Mouse (Mus musculus) neutrophil, adult 59 days (primary cell): ENCODE results near the gene Scamp4. TPM values are rescaled to one million over a fixed set of nuclear protein-coding genes. Genes with fewer than 3 reads are reported as not detected.

Source experiments
- total RNA-seq, 2 experiments: library from RNA; stranded (reverse); gene quantifications; 1 replicate in 1 of 2; 2 replicates in 1 of 2; pipeline ENCODE4 v1.2.4; 2023

The Scamp4 gene
- 10 to 100 TPM; 10.7 to 11.9 TPM for total RNA-seq

DNA sequence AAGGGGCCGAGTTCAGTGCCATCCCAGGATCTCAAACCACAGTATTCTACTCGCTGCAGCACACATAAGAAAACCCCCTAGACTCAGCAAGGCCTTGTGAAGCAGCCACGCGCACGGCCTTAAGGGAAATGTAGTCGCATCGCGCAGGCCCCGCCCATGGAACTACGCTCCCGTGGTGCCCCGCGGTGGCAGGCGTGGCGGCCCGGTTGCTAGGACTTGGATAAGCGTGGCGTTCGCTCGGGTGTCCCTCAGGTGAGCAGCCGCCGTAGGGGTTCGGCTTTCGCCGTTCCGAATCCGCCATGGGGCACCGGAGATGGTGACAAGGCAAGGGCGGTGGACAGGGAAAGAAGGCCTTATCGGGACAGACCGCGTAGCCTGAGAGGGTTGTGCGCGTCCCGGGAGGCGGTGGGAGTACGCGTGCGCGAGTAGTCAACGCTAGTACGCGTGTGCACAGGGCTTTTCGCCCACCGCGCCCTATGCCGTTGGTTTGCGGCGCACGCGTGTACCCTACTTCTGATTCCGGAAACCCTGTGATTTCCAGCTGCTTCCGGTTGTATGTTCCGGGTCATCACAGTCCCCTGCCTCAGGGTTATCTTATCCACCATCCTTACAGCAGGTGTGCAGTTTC is at the start of gene Scamp4, which contains the start of gene Adat3:
Gene Scamp4, plus strand, starts transcription at position 175 of the 628 bp plus-strand sequence.
Gene Adat3, plus strand, starts transcription at position 183 of the 628 bp plus-strand sequence.

DNA sequence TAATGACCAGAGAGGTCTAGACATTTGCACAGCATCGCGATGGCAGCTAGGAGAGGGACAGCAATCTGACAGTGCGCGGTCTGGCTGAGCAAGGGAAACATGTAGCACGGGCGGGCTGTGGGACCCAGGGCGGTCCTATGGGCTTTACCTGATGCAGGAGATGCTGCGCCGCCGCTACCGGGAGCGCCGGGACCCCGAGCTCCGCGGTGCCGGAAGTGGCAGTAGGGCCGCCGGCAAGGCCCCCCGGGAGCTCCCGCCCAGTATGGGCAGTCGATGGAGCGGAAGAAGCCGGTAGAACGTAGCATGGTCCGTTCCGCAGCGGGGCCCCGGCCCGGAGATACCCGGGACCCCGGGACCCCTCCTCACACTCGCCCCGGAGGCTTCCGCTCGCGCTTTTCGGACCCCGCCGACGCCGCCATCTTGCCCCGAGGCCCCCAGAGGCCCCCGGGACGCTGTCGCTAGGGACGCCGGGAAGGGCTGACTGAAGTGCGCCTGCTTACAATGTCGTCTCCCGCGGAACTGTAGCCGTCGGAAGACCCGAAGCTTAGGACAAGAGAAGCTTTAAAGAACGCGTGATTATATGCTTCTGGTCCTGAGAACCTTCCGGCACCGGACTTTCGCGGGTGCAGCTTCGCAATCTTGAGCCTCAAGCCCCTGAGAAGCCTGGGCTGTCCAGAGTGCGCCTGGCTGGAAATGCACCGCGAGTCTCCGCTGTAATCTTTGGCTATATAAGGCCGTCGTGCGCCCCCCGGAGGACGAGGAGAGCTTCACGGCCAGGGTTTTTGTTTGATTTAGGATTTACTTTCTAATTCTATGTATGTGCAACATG is 41.3 kb upstream of the Scamp4 start, which contains the start of gene Rexo1:
Gene Rexo1, minus strand, starts transcription at position 445 of the 829 bp plus-strand sequence.

DNA sequence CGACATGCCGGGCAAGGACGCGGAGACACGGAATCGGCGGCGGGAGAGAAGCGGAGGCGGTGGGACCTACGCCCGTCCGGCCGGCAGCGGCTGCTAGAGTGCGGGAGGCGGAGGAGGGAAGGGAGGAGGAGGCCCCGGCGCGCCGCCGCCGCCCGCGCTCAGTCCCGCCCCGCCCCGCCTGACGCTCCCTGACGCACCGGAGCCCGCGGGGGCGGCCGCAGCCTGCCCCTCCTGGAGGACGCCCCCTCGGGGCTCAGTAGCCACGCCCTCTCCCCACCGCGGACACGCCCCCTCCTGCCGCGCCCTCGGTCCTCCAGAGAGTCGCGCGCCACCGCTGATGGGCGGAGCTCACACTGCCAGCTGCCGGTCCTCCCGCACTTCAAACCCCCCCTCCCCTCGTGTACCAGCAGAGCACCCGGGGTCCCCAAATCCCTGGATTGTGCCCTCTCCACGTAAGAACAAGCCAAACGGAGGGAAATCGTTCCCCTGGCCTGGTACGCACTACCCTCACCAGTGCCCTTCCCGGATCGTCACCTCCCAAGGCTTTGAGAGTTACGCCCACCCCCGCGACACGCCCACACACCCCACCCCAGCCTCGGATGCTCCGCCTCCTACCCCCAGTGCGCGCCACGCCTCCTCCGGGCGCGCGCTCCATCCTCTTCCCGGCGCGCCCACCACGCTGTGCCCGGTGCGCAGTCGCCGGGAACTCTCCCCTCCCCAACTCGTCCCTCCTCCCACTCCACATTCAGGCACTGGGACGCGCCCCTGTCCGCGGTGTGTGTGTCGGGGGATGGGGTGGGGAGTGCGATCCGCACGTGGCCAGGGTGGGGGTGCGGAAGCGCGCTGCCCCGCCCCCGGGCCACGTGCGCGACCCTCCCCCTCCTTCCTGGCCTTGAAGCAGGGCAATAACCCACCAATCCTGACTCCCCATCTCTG is 25.2 kb upstream of the Scamp4 start, which contains the start of gene Klf16:
Gene Klf16, minus strand, starts transcription at position 127 of the 936 bp plus-strand sequence.

DNA sequence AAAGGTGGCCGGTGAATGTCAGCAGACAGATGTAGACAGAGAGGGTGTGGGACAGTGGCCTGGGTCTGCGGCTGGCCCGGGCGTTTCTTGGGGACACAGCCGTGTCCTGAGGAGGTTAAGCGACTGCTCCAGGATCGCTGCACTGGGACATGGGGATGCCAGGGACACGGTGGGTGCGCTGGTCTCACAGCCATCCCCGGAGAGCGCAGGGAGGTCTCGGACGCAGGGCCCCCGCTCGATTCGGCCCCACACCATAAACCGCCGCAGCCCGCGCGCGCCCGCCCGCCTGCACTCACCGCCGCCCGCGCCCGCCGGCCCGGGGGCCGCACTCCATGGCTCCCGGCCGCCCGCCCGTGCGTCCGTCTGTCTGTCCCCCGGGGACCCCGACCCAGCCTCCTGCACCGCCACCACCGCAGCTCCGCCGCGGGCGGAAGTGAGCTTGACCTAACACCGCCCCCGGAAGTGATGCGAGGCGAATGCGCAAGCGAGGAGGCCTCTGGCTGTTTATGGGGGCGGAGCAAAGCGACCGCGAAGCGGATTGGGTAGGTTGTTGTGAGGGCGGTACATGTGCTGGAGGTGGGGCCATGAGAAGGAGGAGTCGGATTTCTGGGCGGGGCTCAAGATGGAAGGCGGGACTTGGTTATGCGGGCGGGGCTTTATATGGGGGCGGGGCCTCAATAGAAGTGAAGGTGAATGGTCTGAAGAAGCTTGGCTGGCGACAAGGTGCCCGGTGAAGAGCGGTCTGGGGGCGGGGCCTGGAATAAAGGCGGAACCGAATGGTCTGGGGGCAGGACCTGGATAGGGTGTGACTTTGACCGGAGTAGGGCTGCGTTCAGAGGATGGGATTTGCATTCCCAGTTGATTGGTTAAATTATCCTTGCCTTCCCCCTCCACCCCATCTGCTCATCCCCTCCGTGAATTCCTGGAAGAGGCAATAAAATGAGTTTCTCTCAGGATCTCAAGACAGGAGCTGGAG is 12.5 kb upstream of the Scamp4 start, which contains the start of gene Abhd17a:
Gene Abhd17a, minus strand, starts transcription at position 463 of the 976 bp plus-strand sequence.

DNA sequence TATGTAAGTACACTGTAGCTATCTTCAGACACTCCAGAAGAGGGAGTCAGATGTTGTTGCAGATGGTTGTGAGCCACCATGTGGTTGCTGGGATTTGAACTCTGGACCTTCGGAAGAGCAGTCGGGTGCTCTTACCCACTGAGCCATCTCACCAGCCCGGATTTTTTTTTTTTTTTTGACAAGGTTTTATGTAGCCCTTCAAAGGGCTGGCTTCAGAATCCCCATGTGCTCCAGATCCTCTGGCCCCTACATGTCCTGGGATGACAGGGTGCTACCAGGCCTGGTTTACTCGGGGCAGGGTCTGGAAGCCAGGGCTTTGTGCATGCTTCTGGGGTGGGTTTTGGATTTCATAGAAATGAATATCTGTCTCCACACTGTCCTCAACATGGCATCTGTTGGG is 3.0 kb downstream of the Scamp4 start, which contains the start of gene Gm49322:
Gene Gm49322, plus strand, starts transcription at position 301 of the 400 bp plus-strand sequence.

DNA sequence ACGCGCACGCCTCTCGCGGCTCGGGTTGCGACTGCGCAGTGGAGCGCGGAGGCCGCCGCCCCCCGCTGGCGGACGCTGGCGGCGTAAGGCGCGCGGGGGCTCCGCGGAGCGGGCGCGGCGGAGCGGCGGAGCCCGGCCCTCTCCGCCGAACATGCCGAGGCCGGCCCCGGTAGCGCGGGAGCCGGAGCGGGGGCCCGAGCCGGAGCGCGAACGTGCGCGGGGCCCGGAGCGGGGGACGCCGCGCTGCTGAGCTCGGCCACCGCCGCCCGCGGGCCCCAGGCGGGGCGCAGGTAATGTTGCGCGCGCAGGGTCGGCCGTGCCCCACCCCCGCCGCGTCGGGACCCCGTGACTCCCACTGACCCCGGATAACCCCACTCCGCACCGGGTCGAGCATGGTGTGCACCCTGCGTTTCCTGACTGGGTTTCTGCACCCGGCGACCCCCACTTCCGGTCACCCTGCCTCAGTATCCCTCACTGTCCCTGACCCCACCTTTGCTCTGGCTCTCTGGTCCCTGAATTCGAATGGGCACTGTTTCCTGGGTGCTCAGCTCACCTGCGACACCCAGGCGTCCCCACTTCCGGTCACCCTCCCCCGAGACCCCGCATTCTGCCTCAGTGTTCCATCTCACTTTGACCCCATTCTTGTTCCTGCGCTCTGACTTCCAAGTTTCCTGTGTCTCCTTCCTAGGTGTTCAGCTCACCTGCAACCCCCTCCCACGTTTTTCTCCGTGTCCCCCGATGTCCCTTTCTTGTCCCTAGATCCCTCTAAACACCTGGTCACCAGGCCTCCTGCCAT is 20.2 kb downstream of the Scamp4 start, which contains the start of gene Csnk1g2:
Gene Csnk1g2, plus strand, starts transcription at position 178 of the 796 bp plus-strand sequence.

DNA sequence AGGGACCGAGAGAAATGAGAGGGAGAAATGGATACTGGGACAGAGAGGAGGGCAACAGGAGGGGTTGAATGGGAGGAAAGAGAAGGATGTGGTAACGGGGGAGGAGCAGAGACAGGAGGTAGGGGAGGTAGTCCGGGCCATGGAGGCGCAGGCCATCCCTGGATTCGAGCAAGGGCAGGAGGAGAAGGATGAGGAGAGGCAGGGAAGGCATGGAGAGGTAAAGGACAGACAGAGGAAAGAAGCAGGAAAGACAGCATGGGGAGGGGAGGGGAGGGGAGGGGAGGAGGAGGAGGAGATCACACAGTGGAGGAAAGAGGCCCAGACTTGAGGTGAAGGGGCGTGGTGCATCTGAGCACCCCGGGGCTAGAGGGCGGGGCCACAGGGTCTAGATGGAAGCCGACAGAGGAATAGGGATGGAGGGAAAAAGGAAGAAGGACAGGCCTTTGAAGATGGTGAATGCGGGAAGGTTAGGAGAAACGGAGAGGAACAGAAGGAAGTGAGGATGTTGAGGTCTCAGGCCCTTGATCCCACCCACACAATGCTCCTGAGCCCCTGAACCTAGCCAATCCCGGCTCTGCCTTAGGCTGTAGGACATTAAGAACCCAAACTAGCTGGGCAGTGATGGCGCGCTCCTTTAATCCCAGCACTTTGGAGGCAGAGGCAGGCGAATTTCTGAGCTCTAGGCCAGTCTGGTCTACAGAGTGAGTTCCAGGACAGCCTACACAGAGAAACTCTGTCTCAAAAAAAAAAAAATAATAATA is 54.4 kb downstream of the Scamp4 start, which contains the start of gene Btbd2:
Gene Btbd2, minus strand, starts transcription at position 209 of the 761 bp plus-strand sequence.

Other genes starting within 250 kb of the Scamp4 start
- gene Plk5, start 246.4 kb upstream of the Scamp4 start, total RNA-seq, result not detected
- 1 to 10 TPM; 2.2 to 4.0 TPM for gene Mex3d, start 215.2 kb upstream of the Scamp4 start, total RNA-seq
- gene Mbd3, start 203.3 kb upstream of the Scamp4 start, total RNA-seq, result 10 to 100 TPM; 51.7 to 52.3 TPM
- 10 to 100 TPM; 90.5 to 97.7 TPM for gene Uqcr11, start 196.0 kb upstream of the Scamp4 start, total RNA-seq
- gene Tcf3, start 169.2 kb upstream of the Scamp4 start, total RNA-seq, result 10 to 100 TPM; 52.0 to 52.8 TPM
- not detected for gene Onecut3, start 108.0 kb upstream of the Scamp4 start, total RNA-seq
- gene Atp8b3, start 63.7 kb upstream of the Scamp4 start, total RNA-seq, result not detected
- gene Rexo1, start 41.3 kb upstream of the Scamp4 start, total RNA-seq, result 10 to 100 TPM; 57.9 to 70.1 TPM
- 1 to 10 TPM; 8.1 to 9.0 TPM for gene Klf16, start 25.6 kb upstream of the Scamp4 start, total RNA-seq
- gene Abhd17a, start 12.5 kb upstream of the Scamp4 start, total RNA-seq, result 10 to 100 TPM; 49.2 to 49.7 TPM
- gene Adat3, start within 50 bp of the Scamp4 start, total RNA-seq, result 1 to 10 TPM; 1.4 to 3.0 TPM
- 1 to 10 TPM in 1 of 2 experiments, under 1 TPM in 1; 0.69 to 1.1 TPM for gene Gm49322, start 3.1 kb downstream of the Scamp4 start, total RNA-seq
- 100 to 1,000 TPM; 131 TPM for gene Csnk1g2, start 20.0 kb downstream of the Scamp4 start, total RNA-seq
- 10 to 100 TPM; 14.8 to 25.5 TPM for gene Btbd2, start 54.2 kb downstream of the Scamp4 start, total RNA-seq
- gene Mknk2, start 75.2 kb downstream of the Scamp4 start, total RNA-seq, result 100 to 1,000 TPM; 173 to 188 TPM
- 100 to 1,000 TPM; 137 to 153 TPM for gene Mob3a, start 99.1 kb downstream of the Scamp4 start, total RNA-seq
- 10 to 100 TPM; 15.2 to 15.8 TPM for gene Izumo4, start 99.3 kb downstream of the Scamp4 start, total RNA-seq
- gene Ap3d1, start 139.4 kb downstream of the Scamp4 start, total RNA-seq, result 100 to 1,000 TPM in 1 of 2 experiments, 10 to 100 TPM in 1; 82.9 to 110 TPM
- gene Dot1l, start 152.3 kb downstream of the Scamp4 start, total RNA-seq, result 10 to 100 TPM; 25.7 to 29.4 TPM
- 10 to 100 TPM; 46.8 to 52.8 TPM for gene Sf3a2, start 195.3 kb downstream of the Scamp4 start, total RNA-seq
- gene Plekhj1, start 195.8 kb downstream of the Scamp4 start, total RNA-seq, result 10 to 100 TPM; 71.4 to 87.6 TPM
- under 1 TPM; 0.37 to 0.76 TPM for gene Amh, start 202.4 kb downstream of the Scamp4 start, total RNA-seq
- gene Jsrp1, start 210.6 kb downstream of the Scamp4 start, total RNA-seq, result not detected
- gene Oaz1, start 223.8 kb downstream of the Scamp4 start, total RNA-seq, result 100 to 1,000 TPM; 575 to 577 TPM
- gene Lingo3, start 241.2 kb downstream of the Scamp4 start, total RNA-seq, result not detected